Mouse (Mus musculus) G1E (cell line): ENCODE results near the gene Srpr. TPM values are rescaled to one million over a fixed set of nuclear protein-coding genes. Genes with fewer than 3 reads are reported as not detected.
A peak's percentile ranks its signal among the peaks of the same experiment; 100 is the strongest.

Source experiments
- ATAC-seq: 2 replicates; pipeline ENCODE4 v1.8.0; 2016; ENCODE audit warnings: mild to moderate bottlenecking; ENCODE audit not compliant: insufficient number of reproducible peaks, poor library complexity, low FRiP score, severe bottlenecking; ENCODE audit errors: extremely low read depth
- DNase-seq: peaks from one replicate; pipeline ENCODE4 v3.0.0; 2012; ENCODE audit warnings: low spot score
- H3K27me3 ChIP-seq: 2 replicates; pipeline ENCODE4 v1.6.1; 2012; ENCODE audit warnings: mild to moderate bottlenecking, low read length, inconsistent platforms; ENCODE audit not compliant: insufficient read depth
- H3K36me3 ChIP-seq: replicated peaks from 2 replicates; pipeline ENCODE3; 2012; ENCODE audit warnings: mild to moderate bottlenecking, inconsistent platforms
- H3K4me1 ChIP-seq: 2 replicates; pipeline ENCODE4 v1.6.1; 2012; ENCODE audit warnings: low read depth, low read length, inconsistent platforms, mixed read lengths; ENCODE audit not compliant: insufficient read depth
- H3K4me3 ChIP-seq: 2 replicates; pipeline ENCODE4 v1.5.1; 2012; ENCODE audit warnings: low read depth, mild to moderate bottlenecking, inconsistent platforms, low read length, moderate library complexity, mixed read lengths
- H3K9me3 ChIP-seq: replicated peaks from 2 replicates; pipeline ENCODE4 v1.6.1; 2012; ENCODE audit warnings: inconsistent platforms
- CTCF ChIP-seq: IDR thresholded peaks from 2 replicates; pipeline ENCODE4 v1.5.1; 2012; ENCODE audit warnings: low read depth, low read length, inconsistent platforms, mixed read lengths
- GATA1 ChIP-seq: IDR thresholded peaks from 2 replicates; pipeline ENCODE4 v1.6.1; 2012; ENCODE audit warnings: borderline replicate concordance, low read length, inconsistent platforms, mixed read lengths
- GATA2 ChIP-seq: IDR thresholded peaks from 2 replicates; pipeline ENCODE4 v1.6.1; 2012; ENCODE audit warnings: low read depth, low read length, inconsistent platforms, borderline replicate concordance
- POLR2AphosphoS5 ChIP-seq: IDR thresholded peaks from 2 replicates; pipeline ENCODE4 v1.6.1; 2012; ENCODE audit warnings: low read depth, low read length, inconsistent platforms; ENCODE audit not compliant: insufficient replicate concordance
- TAL1 ChIP-seq: conservative IDR thresholded peaks from 2 replicates; pipeline ENCODE4 v1.6.1; 2012; ENCODE audit warnings: low read depth, low read length, inconsistent platforms, mixed read lengths
- polyA plus RNA-seq: library from polyadenylated mRNA; stranded (reverse); fragments of >175 nt; gene quantifications from 2 replicates; pipeline ENCODE4 v1.2.3, GENCODE M21; 2012
- total RNA-seq, 2 experiments: library from RNA; stranded (forward) in 1 of 2; stranded (reverse) in 1 of 2; fragments of 200-1000 nt in 1 of 2; fragments of >200 nt in 1 of 2; fragmentation: Nextera tagmentation in 1 of 2; gene quantifications; 2 replicates each; pipeline ENCODE4 v1.2.3; 2014 to 2017

Gene Srpr
- total and polyA plus RNA-seq, 3 experiments, result 7.0 to 62.1 (median 42.1) TPM

DNA sequence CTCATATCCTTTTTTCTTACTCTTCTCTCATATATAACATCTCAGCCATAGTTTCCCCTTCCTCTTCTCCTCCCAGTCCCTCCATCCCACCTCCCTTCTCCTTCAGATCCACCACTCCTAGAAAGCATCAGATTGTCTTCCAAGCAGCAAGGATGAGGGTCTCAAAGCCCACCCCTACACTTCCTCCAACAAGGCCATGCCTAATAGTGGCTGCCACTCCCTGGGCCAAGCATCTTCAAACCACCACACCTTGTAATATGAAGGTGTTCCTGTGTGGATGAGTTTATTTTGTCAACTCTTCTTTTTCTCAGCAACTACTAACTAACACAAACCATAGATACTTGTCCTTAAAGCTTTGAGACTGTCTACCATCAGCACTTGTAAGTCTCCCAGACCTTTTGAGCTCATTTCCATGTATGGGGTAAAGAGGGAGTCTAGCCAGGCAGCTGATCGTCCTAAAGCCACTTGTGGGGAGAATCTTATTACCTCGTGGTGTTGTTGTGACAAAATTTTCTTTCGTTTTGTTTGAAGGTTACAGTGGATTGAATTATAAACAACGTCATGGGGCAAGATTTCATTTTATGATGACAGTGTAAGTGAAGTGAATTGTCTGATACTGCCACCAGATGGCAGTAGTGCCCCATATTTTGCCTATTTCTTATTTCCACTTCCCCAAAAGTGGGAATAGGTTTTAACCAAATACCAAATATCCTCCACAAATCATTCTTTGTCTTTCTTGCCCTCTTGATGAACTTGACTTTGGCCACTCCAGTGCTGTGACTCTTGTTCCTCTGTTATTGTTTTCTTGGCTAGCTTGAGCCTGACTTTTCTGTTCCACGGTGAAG lies 82.3 kb downstream of the Srpr start:
- Histone ChIP-seq H3K4me1 (no peaks in the 10 kb centered on the region), H3K4me3 (no peak overlapping the region), H3K27me3 (peaks cover 8% of the 10 kb centered on the region; the same call in 1 of the 2 replicates), H3K9me3 (0 out of 2 replicates have a peak, but pooled peaks cover 2% of the 10 kb centered on the region), H3K36me3 (peaks cover 25% of the 10 kb centered on the region)
- no peak for DNase-seq
- no peak for ATAC-seq
- peak; percentile 15; the same call in 1 of the 2 replicates for TF ChIP-seq CTCF
- no peak for TF ChIP-seq TAL1

DNA sequence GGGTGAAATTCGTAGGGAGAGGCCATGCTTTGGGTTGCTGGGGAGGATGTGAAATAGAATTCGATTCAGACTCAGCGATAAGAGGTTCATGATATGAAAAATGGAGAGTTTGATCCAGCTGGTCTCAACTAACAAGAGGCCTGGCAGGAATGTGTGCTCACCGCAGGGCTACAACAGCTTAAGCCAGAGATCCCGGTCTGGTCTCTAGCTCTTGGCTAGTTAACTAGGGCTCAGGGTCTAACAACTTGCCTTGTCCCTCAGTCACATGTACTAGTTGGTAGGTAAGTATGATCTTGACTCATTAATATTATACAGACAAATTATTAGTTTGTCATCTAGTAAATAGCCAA lies 82.9 kb downstream of the Srpr start:
- TF ChIP-seq CTCF, result no peak
- TF ChIP-seq GATA1, result no peak
- no peak for TF ChIP-seq POLR2AphosphoS5
- no peak for TF ChIP-seq GATA2
- no peak for TF ChIP-seq TAL1
- no peak for DNase-seq

DNA sequence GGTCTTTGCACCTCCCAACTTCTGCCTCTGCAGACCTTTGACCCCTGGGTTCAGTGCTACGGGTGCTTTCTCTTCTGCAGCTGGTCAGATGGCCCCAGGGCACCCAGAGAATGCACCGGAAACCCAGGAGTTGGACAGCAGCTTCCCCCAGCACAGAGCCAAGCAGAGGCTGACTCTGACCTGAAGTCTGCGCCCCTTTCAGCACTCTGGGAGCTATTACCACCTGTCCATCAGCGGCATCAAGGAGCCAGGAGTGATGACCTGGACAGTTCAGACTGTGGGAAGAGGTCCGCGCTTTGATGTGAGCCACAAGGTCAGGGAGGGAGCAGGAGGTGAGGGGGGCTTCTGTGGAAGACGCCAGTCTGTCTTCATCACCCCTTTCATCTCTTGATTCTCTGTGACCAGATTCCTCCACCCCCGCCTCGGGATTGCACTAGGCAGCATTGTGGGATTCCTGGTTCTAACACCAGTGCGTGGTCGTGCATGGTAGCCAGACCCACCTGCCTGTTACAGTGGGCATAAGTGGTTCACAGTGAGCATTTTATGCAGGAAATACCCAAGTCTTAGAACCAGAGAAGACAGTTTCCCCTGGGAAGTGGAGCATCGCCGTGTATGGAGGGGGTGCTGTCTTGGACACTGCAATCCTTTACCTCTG lies 83.6 kb downstream of the Srpr start:
- Histone ChIP-seq H3K4me3 (no peak overlapping the region), H3K4me1 (no peaks in the 10 kb centered on the region), H3K9me3 (0 out of 2 replicates have a peak, but pooled peaks cover 2% of the 10 kb centered on the region), H3K27me3 (peaks cover 10% of the 10 kb centered on the region), H3K36me3 (peaks cover 13% of the 10 kb centered on the region)
- DNase-seq (no peak), ATAC-seq (no peak)
- TF ChIP-seq TAL1 (no peak), POLR2AphosphoS5 (no peak), CTCF (no peak), GATA1 (no peak), GATA2 (no peak)

More for the DNA sequence above, 82.9 kb downstream of the Srpr start:
- H3K27me3 ChIP-seq, result peaks cover 8% of the 10 kb centered on the region; the same call in 1 of the 2 replicates
- H3K36me3 ChIP-seq, result peaks cover 19% of the 10 kb centered on the region
- no peak for ATAC-seq
- H3K4me3 ChIP-seq, result no peak overlapping the region
- 0 out of 2 replicates have a peak, but pooled peaks cover 2% of the 10 kb centered on the region for H3K9me3 ChIP-seq
- no peaks in the 10 kb centered on the region for H3K4me1 ChIP-seq

GRCm38 (mm10) chr9:35284351-35284750 lies 84.4 kb downstream of the Srpr start:
- ATAC-seq, result no peak
- Histone ChIP-seq H3K4me1 (no peaks in the 10 kb centered on the region), H3K27me3 (peaks cover 15% of the 10 kb centered on the region), H3K9me3 (0 out of 2 replicates have a peak, but pooled peaks cover 2% of the 10 kb centered on the region), H3K4me3 (no peak overlapping the region), H3K36me3 (peaks cover 5% of the 10 kb centered on the region)
- DNase-seq, result no peak
- TF ChIP-seq POLR2AphosphoS5, result no peak
- no peak for TF ChIP-seq GATA1
- no peak for TF ChIP-seq GATA2
- TF ChIP-seq CTCF, result no peak

DNA sequence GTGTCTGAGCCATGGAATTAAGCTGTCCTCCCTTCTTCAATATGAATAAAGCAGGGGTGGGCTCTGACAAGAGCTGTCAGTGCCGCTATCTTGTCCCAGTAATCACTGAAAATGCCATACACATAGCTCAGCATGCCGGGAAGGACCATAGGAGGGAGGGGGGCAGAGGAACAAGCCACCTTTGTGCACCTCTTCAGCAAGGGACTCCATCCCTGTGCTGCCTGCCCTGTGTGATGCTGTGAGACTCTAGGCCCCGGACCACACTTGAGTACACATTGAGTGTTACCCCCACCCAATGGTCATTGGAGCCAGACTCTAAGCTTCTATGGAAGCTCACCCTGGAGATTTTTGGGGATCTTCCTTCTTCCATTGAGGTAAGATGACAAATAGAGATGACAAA lies 86.4 kb downstream of the Srpr start:
- ATAC-seq (no peak), DNase-seq (no peak)
- no peaks in the 10 kb centered on the region for H3K4me1 ChIP-seq
- H3K27me3 ChIP-seq, result peaks cover 17% of the 10 kb centered on the region
- TF ChIP-seq CTCF (no peak), TAL1 (no peak), GATA1 (no peak), POLR2AphosphoS5 (no peak), GATA2 (no peak)
- no peaks in the 10 kb centered on the region for H3K36me3 ChIP-seq
- H3K9me3 ChIP-seq, result 0 out of 2 replicates have a peak, but pooled peaks cover 2% of the 10 kb centered on the region
- no peak overlapping the region for H3K4me3 ChIP-seq

- TF ChIP-seq GATA2 (no peak), CTCF (no peak), POLR2AphosphoS5 (no peak), TAL1 (no peak), GATA1 (no peak)
- Histone ChIP-seq H3K9me3 (no peaks in the 10 kb centered on the region), H3K4me1 (no peaks in the 10 kb centered on the region), H3K27me3 (peaks cover 20% of the 10 kb centered on the region), H3K4me3 (no peak overlapping the region), H3K36me3 (no peaks in the 10 kb centered on the region)
- no peak for DNase-seq
- ATAC-seq, result no peak
These were observed 90.0 kb downstream of the Srpr start for GRCm38 (mm10) chr9:35289992-35290391.
